Mouse (Mus musculus): ENCODE measurements around the gene Fgd4. TPM values are rescaled to one million over a fixed set of nuclear protein-coding genes. Genes with fewer than 3 reads are reported as not detected.

The Fgd4 gene
- polyA plus RNA-seq (2012; rRNA removed; ENCODE audit: low replicate concordance), result 2.5 and 5.2 TPM in 2 replicates

GRCm38 (mm10) chr16:16600461-16600860 lies at the start of gene Fgd4:
Fgd4 (minus strand) TSS chr16:16600549.

Other genes starting within 250 kb of the Fgd4 start
- 11.7 and 15.3 TPM in 2 replicates for gene Dnm1l, start 241.6 kb downstream of the Fgd4 start, polyA plus RNA-seq (2012; rRNA removed; ENCODE audit: low replicate concordance)
- gene Olfr19, start 75.9 kb upstream of the Fgd4 start, polyA plus RNA-seq (2012; rRNA removed; ENCODE audit: low replicate concordance), result not detected in 2 replicates
- 0.06 and 0.09 TPM in 2 replicates for gene Spag6l, start 228.9 kb upstream of the Fgd4 start, polyA plus RNA-seq (2012; rRNA removed; ENCODE audit: low replicate concordance)